In genomic region chr3:138739150-138739700, GRCm38 (mm10) we compare ENCODE assay signal across 27 mouse cellular contexts. TPM values are rescaled to one million over a fixed set of nuclear protein-coding genes. Genes with fewer than 3 reads are reported as not detected.
DNase-seq lines count a peak whose midpoint lies in the region; TF ChIP-seq lines count a peak whose summit lies in the region.
"Had no signal": no experiment of that assay in that cellular context is flagged by ENCODE, and none has a peak within 500 bp of the region (broad histone marks: within the 10 kb centered on the region; RNA-seq: fewer than 3 reads in every experiment).

No protein-coding gene starts in this region.

- peak; percentile 19 for DNase-seq in kidney, adult 9 months
- DNase-seq in kidney, adult 2 months = no peak
- DNase-seq in 3T3-L1 (ENCODE audit: low read depth, low spot score) (peak; percentile 85), NIH3T3 (ENCODE audit: low read depth) (peak; percentile 89)
- no peak for DNase-seq in frontal cortex, postnatal 25 days (ENCODE audit: low spot score in 2 of 2)
- DNase-seq in heart, postnatal 14 days = no peak
- no peak for DNase-seq in thymus, postnatal 14 days
- DNase-seq: adrenal gland, postnatal 10 days; adrenal gland, postnatal 36 days; cerebellum, adult 18-20 months; cerebellum, adult 9-11 months; cerebellum, postnatal 36 days; embryo, embryonic 11 days; gastrocnemius, postnatal 14 days; heart, adult 18-20 months; heart, postnatal 10 days had no signal

- peaks cover 11% of the 10 kb centered on the region for H3K79me3 ChIP-seq in C2C12 (ENCODE audit: low read depth)

- no peak overlapping the region for H3K27ac ChIP-seq in kidney, adult 2 months (ENCODE audit: insufficient read depth, low read depth, low read length)
- H3K27ac ChIP-seq: embryonic facial prominence, embryonic 10.5 days; embryonic facial prominence, embryonic 13.5 days; forebrain, embryonic 12.5 days; forebrain, embryonic 15.5 days; heart, embryonic 15.5 days; hindbrain, embryonic 12.5 days; hindbrain, embryonic 15.5 days had no signal

- TF ChIP-seq CTCF in kidney, adult 2 months (conservative IDR thresholded peaks at IDR 0.05; ENCODE audit: insufficient read depth, insufficient read length, low read depth, low read length) = no peak
- no peak for TF ChIP-seq CTCF in C2C12 (IDR thresholded peaks at IDR 0.05; ENCODE audit: control insufficient read depth, insufficient read depth, insufficient read length)

- H3ac ChIP-seq in C2C12 (ENCODE audit: control insufficient read depth, insufficient read length, low read depth) = no peak overlapping the region

- H3K4me1 ChIP-seq in kidney, adult 2 months (ENCODE audit: control insufficient read depth, insufficient read depth, low read length) = no peaks in the 10 kb centered on the region

- intact Hi-C loops in heart, postnatal 14 days (cut with DNase I) = no loop called here

- H3K4me3 ChIP-seq in kidney, adult 2 months (ENCODE audit: insufficient read depth, low read depth, low read length) = no peak overlapping the region
- no peak overlapping the region for H3K4me3 ChIP-seq in C2C12 (ENCODE audit: insufficient read depth, poor library complexity, severe bottlenecking)
- H3K4me3 ChIP-seq: embryonic facial prominence, embryonic 10.5 days; embryonic facial prominence, embryonic 13.5 days; erythroblast, embryonic 14.5 days; forebrain, embryonic 12.5 days; forebrain, embryonic 15.5 days; heart, embryonic 12.5 days; heart, embryonic 15.5 days; hindbrain, embryonic 12.5 days; hindbrain, embryonic 15.5 days had no signal

- no peaks in the 10 kb centered on the region for H3K27me3 ChIP-seq in kidney, adult 2 months (replicated peaks; ENCODE audit: control insufficient read depth, insufficient read depth, low read length)
- H3K27me3 ChIP-seq in C2C12 (ENCODE audit: control insufficient read depth, insufficient read depth, insufficient read length) = no peaks in the 10 kb centered on the region
- H3K27me3 ChIP-seq: forebrain, embryonic 15.5 days; hindbrain, embryonic 15.5 days; Patski had no signal

- H3K79me2 ChIP-seq in C2C12 (ENCODE audit: control insufficient read depth, insufficient read depth) = peaks cover 18% of the 10 kb centered on the region

- TF ChIP-seq POLR2A in kidney, adult 2 months (IDR thresholded peaks at IDR 0.05; ENCODE audit: low read depth, low read length) = no peak

- no peaks in the 10 kb centered on the region for H3K36me3 ChIP-seq in kidney, adult 2 months (ENCODE audit: control insufficient read depth, insufficient read depth, low read length)
- no peaks in the 10 kb centered on the region for H3K36me3 ChIP-seq in C2C12 (ENCODE audit: control insufficient read depth, insufficient read depth)
- H3K36me3 ChIP-seq: embryonic facial prominence, embryonic 10.5 days; embryonic facial prominence, embryonic 13.5 days; forebrain, embryonic 12.5 days; forebrain, embryonic 15.5 days; heart, embryonic 12.5 days; heart, embryonic 15.5 days; hindbrain, embryonic 12.5 days; hindbrain, embryonic 15.5 days had no signal

- 61% methylated on average over 4 of the region's 4 CpGs for WGBS in kidney, adult 2 months

TF ChIP-seq in C2C12, 6 proteins besides CTCF, POLR2A, EP300 and RAD21:
- no peak for TF ChIP-seq FOSL1 (IDR thresholded peaks at IDR 0.05; ENCODE audit: insufficient read depth, low read length, poor library complexity, severe bottlenecking)
- TF ChIP-seq USF1 (IDR thresholded peaks at IDR 0.05; ENCODE audit: low read depth) = peak; percentile 76

RNA-seq across cellular contexts. Expression of gene Tspan5, which starts 2.8 kb away (rescaled TPM):
- 19.8 and 23.8 TPM in 2 replicates for polyA plus RNA-seq in kidney, adult 2 months (2012; rRNA removed)
- polyA plus RNA-seq in C2C12 (2012; fragmentation: generic; extraction: Trizol) = 35.7 TPM
- total RNA-seq in heart, postnatal 14 days (2021) = 10 to 100 TPM; 11.0 to 11.3 TPM

Comparison
In these comparisons a context has a peak if more than half of its experiments do, and no peak if none do; other contexts are left out.
1. DNase-seq: peak in kidney, adult 9 months (single experiment), 3T3-L1 (single experiment) and NIH3T3 (single experiment); none in kidney, adult 2 months (single experiment), frontal cortex, postnatal 25 days (0 of 2), heart, postnatal 14 days (0 of 2) and thymus, postnatal 14 days (single experiment).